Mouse (Mus musculus) bone marrow, adult 2 months (tissue): ENCODE measurements at regions not wholly inside any gene's neighbourhood (a gene's known extent, or its start where the extent isn't known, plus 50 kb on each side); places are given as distances from the start of the nearest gene placed in this dataset.
A peak's percentile ranks its signal among the peaks of the same experiment; 100 is the strongest.

ENCODE experiments used
- H3K27ac ChIP-seq: fragments of 200-500 bp; 2 replicates; pipeline ENCODE4 v1.5.1; 2012; ENCODE audit warnings: low read depth, mild to moderate bottlenecking, control low read depth, inconsistent platforms, low read length; ENCODE audit not compliant: control insufficient read depth, poor library complexity, insufficient read depth
- H3K4me1 ChIP-seq: fragments of 200-500 bp; 2 replicates; pipeline ENCODE4 v1.6.1; 2011; ENCODE audit warnings: low read length; ENCODE audit not compliant: control insufficient read depth, insufficient read depth
- H3K4me3 ChIP-seq: fragments of 200-500 bp; replicated peaks from 2 replicates; pipeline ENCODE3; 2011; ENCODE audit warnings: mild to moderate bottlenecking, low read depth, low read length, control low read depth; ENCODE audit not compliant: control insufficient read depth
- CTCF ChIP-seq: fragments of 200-500 bp; IDR thresholded peaks from 2 replicates; pipeline ENCODE4 v1.5.1; 2011; ENCODE audit warnings: low read length, control low read depth; ENCODE audit not compliant: control insufficient read depth, insufficient read depth
- POLR2A ChIP-seq: fragments of 200-500 bp; IDR thresholded peaks from 2 replicates; pipeline ENCODE4 v1.6.1; 2011; ENCODE audit warnings: low read depth, mild to moderate bottlenecking, control low read depth, low read length, borderline replicate concordance; ENCODE audit not compliant: control insufficient read depth
- WGBS: fragments of 180-500 bp; shearing (Covaris S2); methylation state at CpG from one replicate; pipeline ENCODE4 v1.1.7; 2018; 5-methylcytosine and 5-hydroxymethylcytosine counted together

DNA sequence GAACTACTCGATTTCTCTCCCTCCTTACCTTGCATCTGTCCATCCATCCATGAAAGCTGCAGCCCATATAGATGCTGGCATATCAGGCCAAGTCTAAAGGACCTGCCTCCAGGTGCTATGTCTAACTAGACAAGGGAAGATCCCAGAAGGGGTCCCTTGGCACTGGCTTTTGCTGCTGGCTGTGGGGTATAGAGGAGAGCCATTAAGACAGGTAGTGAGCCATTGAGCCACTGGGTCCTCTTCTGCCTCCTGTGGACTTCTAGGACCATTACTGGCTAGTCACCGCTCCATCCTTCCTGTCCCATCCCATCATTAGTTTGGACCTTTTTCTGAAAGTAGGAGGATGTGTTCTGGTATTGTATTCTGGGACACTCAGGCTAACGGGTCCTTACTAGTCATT lies 1297.8 kb upstream of the A1bg start:
- TF ChIP-seq CTCF (no peak), POLR2A (no peak)
- Histone ChIP-seq H3K4me3 (no peak overlapping the region), H3K4me1 (peaks cover 3% of the 10 kb centered on the region; the same call in 1 of the 2 replicates), H3K27ac (no peak overlapping the region)
- 73% methylated on average over 3 of the region's 3 CpGs for WGBS

GRCm38 (mm10) chr15:62219934-62220540 lies 1297.2 kb upstream of the A1bg start:
- TF ChIP-seq POLR2A = no peak
- TF ChIP-seq CTCF = no peak
- H3K27ac ChIP-seq = no peak overlapping the region
- H3K4me3 ChIP-seq = no peak overlapping the region
- WGBS = 82% methylated on average over 9 of the region's 9 CpGs
- peaks cover 3% of the 10 kb centered on the region; the same call in 1 of the 2 replicates for H3K4me1 ChIP-seq

GRCm38 (mm10) chr15:62218346-62219080 lies 1295.7 kb upstream of the A1bg start:
- Histone ChIP-seq H3K4me3 (no peak overlapping the region), H3K4me1 (no peaks in the 10 kb centered on the region; the same call in 1 of the 2 replicates), H3K27ac (no peak overlapping the region; the same call in 1 of the 2 replicates)
- WGBS = 95% methylated on average over 21 of the region's 21 CpGs
- TF ChIP-seq CTCF (no peak), POLR2A (no peak)

GRCm38 (mm10) chr15:62216688-62217477 lies 1294.1 kb upstream of the A1bg start:
- 82% methylated on average over 8 of the region's 8 CpGs for WGBS
- no peak overlapping the region for H3K4me3 ChIP-seq
- no peak overlapping the region for H3K27ac ChIP-seq
- no peak for TF ChIP-seq POLR2A
- TF ChIP-seq CTCF = no peak
- H3K4me1 ChIP-seq = no peaks in the 10 kb centered on the region; the same call in 1 of the 2 replicates

GRCm38 (mm10) chr15:62215616-62216398 lies 1293.0 kb upstream of the A1bg start:
- no peak for TF ChIP-seq POLR2A
- TF ChIP-seq CTCF = no peak
- WGBS = 68% methylated on average over 8 of the region's 8 CpGs
- Histone ChIP-seq H3K4me1 (no peaks in the 10 kb centered on the region; the same call in 1 of the 2 replicates), H3K4me3 (no peak overlapping the region), H3K27ac (no peak overlapping the region)

- no peak for TF ChIP-seq CTCF
- no peak for TF ChIP-seq POLR2A
- H3K27ac ChIP-seq = no peak overlapping the region
- 78% methylated on average over 4 of the region's 4 CpGs for WGBS
- no peak overlapping the region for H3K4me3 ChIP-seq
- no peaks in the 10 kb centered on the region; the same call in 1 of the 2 replicates for H3K4me1 ChIP-seq
Observed at GRCm38 (mm10) chr15:62214300-62214699, 1291.5 kb upstream of the A1bg start.

DNA sequence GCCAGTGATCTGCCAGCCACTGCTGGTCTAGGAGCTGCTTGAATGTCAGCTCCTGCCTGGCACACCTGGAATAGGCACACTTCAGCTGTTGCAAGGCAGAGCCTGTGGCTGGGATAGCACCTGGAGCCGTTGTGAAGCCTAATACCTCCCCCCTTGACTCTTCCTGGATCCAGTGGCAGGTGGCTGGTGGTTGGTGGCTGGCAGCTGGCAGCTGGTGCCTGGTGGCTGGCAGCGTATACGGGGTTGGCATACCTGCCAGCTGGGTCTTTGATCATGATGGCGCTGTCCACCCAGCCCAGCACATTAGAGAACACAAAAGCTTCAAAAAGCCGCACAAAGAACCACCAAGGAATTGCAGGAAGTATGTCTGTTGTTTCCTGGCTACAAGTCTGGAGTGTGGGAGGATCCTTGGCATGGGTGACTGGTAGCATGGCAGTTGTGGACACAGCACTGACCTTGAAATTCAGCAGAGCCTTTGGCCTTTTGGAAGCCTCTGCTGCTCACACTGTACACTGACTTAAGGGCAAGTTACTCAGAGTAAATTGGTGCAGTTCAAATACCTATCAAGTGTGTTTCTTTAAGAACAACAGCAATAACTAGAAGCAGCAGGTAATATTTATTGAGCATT lies 1289.6 kb upstream of the A1bg start:
- 69% methylated on average over 5 of the region's 5 CpGs for WGBS
- no peak overlapping the region for H3K27ac ChIP-seq
- TF ChIP-seq CTCF = no peak
- TF ChIP-seq POLR2A = no peak
- no peak overlapping the region for H3K4me3 ChIP-seq
- no peaks in the 10 kb centered on the region; the same call in 1 of the 2 replicates for H3K4me1 ChIP-seq

DNA sequence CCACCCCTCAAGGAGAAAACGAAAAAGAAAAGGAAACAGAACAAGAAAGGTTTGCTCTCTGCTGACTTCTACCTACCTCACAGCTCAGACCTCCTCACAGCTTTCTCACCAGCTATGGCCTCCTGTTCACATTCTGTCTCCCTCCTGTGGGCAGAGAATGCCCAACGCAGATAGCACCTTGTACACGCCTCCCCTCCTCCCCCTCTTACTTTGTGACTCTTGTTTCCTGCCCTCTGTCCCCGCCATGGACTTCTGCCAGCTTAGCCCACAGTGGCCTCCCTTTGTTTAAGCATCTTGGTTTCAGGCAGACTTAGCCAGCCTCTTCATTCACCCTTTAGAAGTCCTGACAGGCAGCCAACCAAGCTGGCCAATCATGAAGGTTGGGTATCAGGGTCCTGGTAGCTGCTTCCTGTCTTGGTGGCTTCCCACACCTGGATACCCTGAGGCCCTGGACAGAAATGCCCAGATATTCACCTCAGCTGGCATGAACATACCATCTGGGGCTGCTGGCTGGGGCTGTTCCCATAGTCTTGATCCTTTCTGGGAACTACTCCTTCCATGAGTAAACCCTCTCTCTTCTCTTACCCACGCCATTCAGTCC lies 1287.2 kb upstream of the A1bg start:
- Histone ChIP-seq H3K4me3 (no peak overlapping the region), H3K27ac (no peak overlapping the region; the same call in 1 of the 2 replicates), H3K4me1 (no peaks in the 10 kb centered on the region; the same call in 1 of the 2 replicates)
- TF ChIP-seq POLR2A (no peak), CTCF (peak; percentile 42; the same call in 1 of the 2 replicates)
- 33% methylated on average over 5 of the region's 5 CpGs for WGBS
